Mouse (Mus musculus) forebrain, embryonic 16.5 days (tissue): ENCODE results near the gene Gpr135. TPM values are rescaled to one million over a fixed set of nuclear protein-coding genes. Genes with fewer than 3 reads are reported as not detected.

Source experiments
- ATAC-seq: fragments of 200-750 bp; cut with Nextera tagmentation; 2 replicates; pipeline ENCODE4 v1.8.0; 2017; ENCODE audit warnings: mild to moderate bottlenecking, moderate library complexity
- H3K27ac ChIP-seq: fragments of 300-500 bp; sonication (generic); 2 replicates; pipeline ENCODE4 v1.5.1; 2014; ENCODE audit warnings: low read length, control low read depth
- H3K27me3 ChIP-seq: fragments of 300-500 bp; sonication (generic); replicated peaks from 2 replicates; pipeline ENCODE4 v1.6.1; 2014; ENCODE audit warnings: low read length; ENCODE audit not compliant: control insufficient read depth, insufficient read depth
- H3K36me3 ChIP-seq: fragments of 300-500 bp; sonication (generic); 2 replicates; pipeline ENCODE4 v1.6.1; 2014; ENCODE audit not compliant: control insufficient read depth, insufficient read depth
- H3K4me1 ChIP-seq: fragments of 300-500 bp; sonication (generic); replicated peaks from 2 replicates; pipeline ENCODE4 v1.6.1; 2014; ENCODE audit warnings: low read length; ENCODE audit not compliant: control insufficient read depth, insufficient read depth
- H3K4me2 ChIP-seq: fragments of 300-500 bp; sonication (generic); 2 replicates; pipeline ENCODE4 v1.6.1; 2014; ENCODE audit warnings: mild to moderate bottlenecking, low read length, control low read depth
- H3K4me3 ChIP-seq: fragments of 300-500 bp; sonication (generic); replicated peaks from 2 replicates; pipeline ENCODE4 v1.5.1; 2014; ENCODE audit warnings: mild to moderate bottlenecking, low read length, control low read depth
- H3K9ac ChIP-seq: fragments of 300-500 bp; sonication (generic); replicated peaks from 2 replicates; pipeline ENCODE4 v1.6.1; 2014; ENCODE audit warnings: low read depth, low read length, control low read depth
- H3K9me3 ChIP-seq: fragments of 300-500 bp; sonication (generic); 2 replicates; pipeline ENCODE4 v1.6.1; 2016; ENCODE audit warnings: low read length; ENCODE audit not compliant: control insufficient read depth
- WGBS: fragments of 180-500 bp; shearing (Covaris S2); extraction: QIAGEN DNeasy Blood & Tissue Kit; methylation state at CpG from one replicate; pipeline ENCODE4 v1.1.7; 2014; 5-methylcytosine and 5-hydroxymethylcytosine counted together
- polyA plus RNA-seq: library from polyadenylated mRNA; unstranded; fragments of >200 nt; fragmentation: Nextera tagmentation; extraction: Ambion mirVana; gene quantifications from 2 replicates; pipeline ENCODE4 v1.2.1, GENCODE M21; 2015

Gene Gpr135
- polyA plus RNA-seq, 1 experiment from 2014 or later, result 5.2 TPM

GRCm38 (mm10) chr12:72038866-72039265 lies 32.1 kb downstream of the Gpr135 start:
- peaks cover 2% of the 10 kb centered on the region; the same call in 1 of the 2 replicates for H3K9me3 ChIP-seq
- ATAC-seq, result no peak
- WGBS, result 80% methylated on average over 2 of the region's 2 CpGs
- H3K4me3 ChIP-seq, result no peak overlapping the region
- H3K9ac ChIP-seq, result no peak overlapping the region
- H3K4me2 ChIP-seq, result no peak overlapping the region
- H3K36me3 ChIP-seq, result no peaks in the 10 kb centered on the region
- H3K4me1 ChIP-seq, result no peaks in the 10 kb centered on the region
- no peaks in the 10 kb centered on the region for H3K27me3 ChIP-seq
- no peak overlapping the region for H3K27ac ChIP-seq

DNA sequence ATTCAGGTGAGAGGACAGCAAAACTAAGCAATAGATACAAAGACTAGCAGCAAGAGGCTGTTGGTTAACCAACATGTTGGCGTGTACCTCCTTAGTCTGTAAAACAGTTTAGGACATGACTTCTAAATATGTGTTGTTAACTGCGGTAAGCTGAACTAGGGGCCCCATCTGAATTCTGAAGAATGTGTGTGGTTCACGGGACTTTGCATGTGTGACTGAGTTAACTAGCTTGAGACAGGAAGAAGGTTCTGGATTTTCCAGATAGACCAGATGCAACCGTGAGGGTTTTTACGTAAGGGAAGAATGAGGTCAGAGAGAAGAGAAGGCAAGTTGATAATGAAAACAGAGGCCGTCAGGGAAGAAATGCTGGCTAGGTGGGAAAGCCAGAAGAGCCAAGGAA lies 33.9 kb downstream of the Gpr135 start:
- 89% methylated on average over 6 of the region's 6 CpGs for WGBS
- Histone ChIP-seq H3K27me3 (no peaks in the 10 kb centered on the region), H3K4me1 (no peaks in the 10 kb centered on the region), H3K4me2 (no peak overlapping the region), H3K36me3 (no peaks in the 10 kb centered on the region), H3K9ac (no peak overlapping the region), H3K4me3 (no peak overlapping the region), H3K27ac (no peak overlapping the region), H3K9me3 (peaks cover 2% of the 10 kb centered on the region; the same call in 1 of the 2 replicates)
- ATAC-seq, result no peak

DNA sequence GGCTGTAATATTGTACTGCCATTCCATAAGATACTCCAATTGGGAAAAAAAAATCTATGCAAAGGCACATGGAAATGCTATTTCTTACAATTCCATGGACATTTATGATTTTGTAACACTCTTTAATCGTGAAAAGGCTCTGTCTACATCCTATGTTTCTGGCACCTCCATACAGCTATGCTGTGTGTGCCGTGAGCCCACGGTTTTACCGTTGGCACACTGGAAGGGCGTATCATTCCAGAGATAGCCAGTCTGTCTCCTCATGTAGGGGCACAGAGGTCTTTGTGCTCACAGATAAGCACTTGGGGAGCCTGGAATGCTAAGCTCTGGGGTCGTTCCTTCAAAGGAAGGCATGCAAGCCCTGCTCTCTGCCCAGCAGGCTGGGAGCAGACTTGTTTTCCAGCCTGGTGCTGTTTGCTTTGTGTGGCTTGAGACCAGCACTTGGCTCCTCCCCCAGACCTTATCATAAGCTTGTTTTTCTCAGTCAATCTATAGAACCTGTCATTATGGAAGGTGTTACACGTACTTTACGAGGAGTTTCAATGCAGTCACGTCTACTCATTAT lies 34.7 kb downstream of the Gpr135 start:
- H3K4me1 ChIP-seq, result no peaks in the 10 kb centered on the region
- no peak for ATAC-seq
- 67% methylated on average over 9 of the region's 9 CpGs for WGBS
- H3K27me3 ChIP-seq, result no peaks in the 10 kb centered on the region
- H3K36me3 ChIP-seq, result no peaks in the 10 kb centered on the region
- no peak overlapping the region for H3K4me3 ChIP-seq
- H3K9me3 ChIP-seq, result peaks cover 2% of the 10 kb centered on the region; the same call in 1 of the 2 replicates
- H3K27ac ChIP-seq, result no peak overlapping the region
- no peak overlapping the region for H3K9ac ChIP-seq
- H3K4me2 ChIP-seq, result no peak overlapping the region

GRCm38 (mm10) chr12:72031794-72032193 lies 39.1 kb downstream of the Gpr135 start:
- Histone ChIP-seq H3K4me3 (no peak overlapping the region), H3K27ac (no peak overlapping the region), H3K27me3 (no peaks in the 10 kb centered on the region), H3K4me2 (no peak overlapping the region), H3K9ac (no peak overlapping the region), H3K4me1 (no peaks in the 10 kb centered on the region), H3K36me3 (no peaks in the 10 kb centered on the region), H3K9me3 (no peaks in the 10 kb centered on the region)
- no peak for ATAC-seq
- WGBS, result 87% methylated on average over 6 of the region's 6 CpGs

- no peak for ATAC-seq
Measured at GRCm38 (mm10) chr12:72031171-72031570, 39.8 kb downstream of the Gpr135 start.

GRCm38 (mm10) chr12:72025275-72025795 lies 45.6 kb downstream of the Gpr135 start:
- no peaks in the 10 kb centered on the region for H3K9me3 ChIP-seq
- no peaks in the 10 kb centered on the region for H3K4me1 ChIP-seq
- H3K9ac ChIP-seq, result no peak overlapping the region
- ATAC-seq, result no peak
- H3K36me3 ChIP-seq, result no peaks in the 10 kb centered on the region
- no peak overlapping the region for H3K4me2 ChIP-seq
- H3K27me3 ChIP-seq, result no peaks in the 10 kb centered on the region
- H3K4me3 ChIP-seq, result no peak overlapping the region
- WGBS, result 51% methylated on average over 6 of the region's 6 CpGs
- no peak overlapping the region for H3K27ac ChIP-seq

More at GRCm38 (mm10) chr12:72031171-72031570, 39.8 kb downstream of the Gpr135 start:
- no peak overlapping the region for H3K4me3 ChIP-seq
- no peaks in the 10 kb centered on the region for H3K27me3 ChIP-seq
- H3K27ac ChIP-seq, result no peak overlapping the region
- no peaks in the 10 kb centered on the region for H3K4me1 ChIP-seq
- no peaks in the 10 kb centered on the region for H3K36me3 ChIP-seq
- H3K9ac ChIP-seq, result no peak overlapping the region
- no peaks in the 10 kb centered on the region for H3K9me3 ChIP-seq
- H3K4me2 ChIP-seq, result no peak overlapping the region
- 84% methylated on average over 5 of the region's 5 CpGs for WGBS

DNA sequence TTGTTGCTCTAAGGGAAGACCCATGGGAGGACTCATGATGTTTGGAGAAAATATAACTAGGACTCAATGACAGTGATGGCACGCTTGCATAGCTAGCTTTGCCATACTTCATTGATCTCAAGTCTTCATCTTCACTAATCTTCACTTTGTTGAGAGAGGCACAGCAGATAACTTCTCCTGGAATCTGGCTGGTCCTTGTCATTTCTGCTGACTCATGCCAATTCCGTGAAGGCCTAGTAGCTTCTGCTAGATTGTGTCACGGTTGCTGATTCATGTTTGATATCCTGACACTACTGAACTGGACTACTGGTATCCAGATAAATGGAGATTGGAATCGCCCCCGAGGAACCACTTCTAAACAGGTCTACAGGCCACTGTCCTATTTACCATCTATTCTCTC lies 47.4 kb downstream of the Gpr135 start:
- 96% methylated on average over 5 of the region's 5 CpGs for WGBS
- ATAC-seq, result no peak
- Histone ChIP-seq H3K4me2 (no peak overlapping the region), H3K9me3 (no peaks in the 10 kb centered on the region), H3K4me3 (no peak overlapping the region), H3K27ac (no peak overlapping the region), H3K36me3 (no peaks in the 10 kb centered on the region), H3K4me1 (no peaks in the 10 kb centered on the region), H3K27me3 (no peaks in the 10 kb centered on the region), H3K9ac (no peak overlapping the region)

DNA sequence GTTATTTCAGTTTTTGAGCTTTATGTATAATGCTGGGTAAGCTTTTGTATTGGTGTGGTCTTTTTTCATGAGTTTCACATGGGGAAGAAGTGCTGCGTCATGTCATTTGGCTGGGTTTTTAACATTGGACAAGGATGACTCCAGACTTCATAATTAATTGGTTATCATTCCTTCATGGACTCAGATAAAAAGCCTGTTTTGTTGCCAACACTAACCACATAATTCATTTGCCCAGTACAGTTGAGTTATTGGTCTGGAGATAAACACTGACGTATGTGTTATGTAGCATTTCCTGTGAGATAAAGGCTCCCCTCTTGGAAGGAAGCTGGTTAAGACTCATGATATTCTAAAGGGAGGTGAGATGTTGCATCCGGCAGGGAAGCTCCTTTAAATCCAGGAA lies 48.1 kb downstream of the Gpr135 start:
- H3K36me3 ChIP-seq, result no peaks in the 10 kb centered on the region
- 95% methylated on average over 3 of the region's 3 CpGs for WGBS
- no peak overlapping the region for H3K9ac ChIP-seq
- H3K4me3 ChIP-seq, result no peak overlapping the region
- no peak overlapping the region for H3K4me2 ChIP-seq
- ATAC-seq, result no peak
- H3K27ac ChIP-seq, result no peak overlapping the region
- no peaks in the 10 kb centered on the region for H3K9me3 ChIP-seq
- no peaks in the 10 kb centered on the region for H3K4me1 ChIP-seq
- H3K27me3 ChIP-seq, result no peaks in the 10 kb centered on the region

- WGBS, result 77% methylated on average over 5 of the region's 5 CpGs
- Histone ChIP-seq H3K4me2 (no peak overlapping the region), H3K27ac (no peak overlapping the region), H3K9ac (no peak overlapping the region), H3K4me3 (no peak overlapping the region), H3K27me3 (no peaks in the 10 kb centered on the region), H3K4me1 (no peaks in the 10 kb centered on the region), H3K9me3 (no peaks in the 10 kb centered on the region), H3K36me3 (no peaks in the 10 kb centered on the region)
- no peak for ATAC-seq
Measured at GRCm38 (mm10) chr12:72021543-72021942, 49.4 kb downstream of the Gpr135 start.

- Histone ChIP-seq H3K4me2 (no peak overlapping the region), H3K36me3 (no peaks in the 10 kb centered on the region), H3K4me3 (no peak overlapping the region), H3K4me1 (no peaks in the 10 kb centered on the region), H3K27me3 (no peaks in the 10 kb centered on the region), H3K9me3 (no peaks in the 10 kb centered on the region), H3K9ac (no peak overlapping the region), H3K27ac (no peak overlapping the region)
- ATAC-seq, result no peak
- 77% methylated on average over 4 of the region's 4 CpGs for WGBS
Measured at GRCm38 (mm10) chr12:72020285-72020684, 50.6 kb downstream of the Gpr135 start.
